Mouse (Mus musculus) cerebellum, adult 18-20 months (tissue): ENCODE results near the gene Tspan9.
A peak's percentile ranks its signal among the peaks of the same experiment; 100 is the strongest.

Experiments used
- DNase-seq, 2 experiments: peaks; one replicate each; pipeline ENCODE4 v3.0.0; 2021

Gene Tspan9

GRCm38 (mm10) chr6:128099190-128099589, 44.2 kb downstream of the Tspan9 start:
- DNase-seq: no peak

- DNase-seq: peak in 1 of 2 experiments; percentile 21
These were observed 46.9 kb downstream of the Tspan9 start for GRCm38 (mm10) chr6:128096521-128096920.

DNA sequence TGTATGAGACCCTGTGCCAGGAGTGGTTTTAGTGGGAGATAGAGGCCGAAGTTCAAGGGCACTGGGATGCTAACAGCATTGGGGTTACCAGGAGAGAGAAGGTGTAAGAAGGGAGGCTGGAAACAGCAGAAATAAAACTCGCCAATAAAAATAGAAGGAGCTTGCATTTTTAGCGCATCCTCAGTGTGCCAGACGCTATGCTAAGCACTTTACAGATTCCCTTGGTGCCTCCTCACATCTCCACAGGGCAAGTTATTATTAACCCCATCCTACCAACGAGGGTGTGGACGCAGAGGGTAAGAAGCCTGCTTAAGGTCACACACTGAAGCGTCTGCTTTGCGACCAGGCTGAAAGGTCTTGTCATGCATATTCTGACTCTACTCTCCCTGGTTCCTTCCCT, 47.5 kb downstream of the Tspan9 start:
- DNase-seq: no peak

- DNase-seq: peak; percentile 59 to 64
These were observed 48.3 kb downstream of the Tspan9 start for GRCm38 (mm10) chr6:128095131-128095530.

DNA sequence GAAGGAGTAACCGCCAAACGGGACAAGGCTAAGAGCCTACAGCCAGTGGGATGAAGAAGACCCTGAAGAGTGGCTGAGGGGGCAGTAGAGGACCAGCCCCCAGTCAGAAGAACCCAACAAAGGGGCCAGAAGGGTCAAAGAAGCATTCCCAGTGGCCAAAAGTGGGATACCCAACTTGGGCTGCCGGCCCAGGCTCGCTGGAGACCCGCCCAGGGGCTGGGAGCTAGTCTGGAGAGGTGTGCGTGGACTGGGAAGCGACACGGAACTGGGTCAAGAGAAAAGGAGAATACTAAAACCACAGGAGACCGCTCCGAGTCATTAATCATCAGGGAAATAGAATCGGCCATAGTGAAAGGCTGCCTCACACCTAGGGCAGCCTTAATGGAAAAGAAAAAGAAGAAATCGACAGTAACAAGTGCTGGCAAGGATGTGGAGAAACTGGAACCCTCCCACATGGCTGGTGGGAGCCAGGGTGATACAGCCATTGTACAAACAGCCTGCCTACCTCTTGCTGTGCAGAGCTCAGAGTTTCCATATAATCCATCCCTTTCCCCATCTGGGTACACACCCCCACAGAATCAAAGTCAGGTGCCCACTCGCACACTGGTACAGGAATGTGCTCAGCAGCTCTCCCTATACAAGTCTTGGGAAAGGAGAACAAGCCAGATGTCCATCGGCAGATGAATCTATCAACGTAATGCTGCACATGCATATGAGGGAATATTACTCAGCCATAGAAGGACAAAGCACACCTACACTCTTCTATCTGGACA, 49.4 kb downstream of the Tspan9 start:
- peak in 1 of 2 experiments; percentile 21 for DNase-seq

DNA sequence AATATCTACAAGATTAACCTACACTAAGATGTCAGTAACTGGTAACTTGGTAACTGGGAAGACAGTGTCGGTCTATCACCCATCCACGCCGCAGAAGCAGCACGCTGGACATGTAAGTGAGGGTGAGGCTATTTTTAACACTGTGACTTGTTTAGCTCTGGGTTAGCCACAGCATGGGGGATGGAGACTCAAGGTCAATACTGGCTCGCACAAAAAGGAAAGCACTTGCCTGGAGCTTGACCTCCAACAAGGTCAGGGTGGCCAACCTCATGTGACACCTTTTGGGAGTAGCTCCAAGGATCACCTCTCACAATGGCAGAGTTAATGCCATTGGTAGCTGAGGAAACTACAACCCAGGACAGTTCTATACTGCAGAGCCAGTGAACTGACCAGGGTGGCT, 50.8 kb downstream of the Tspan9 start:
- peak in 1 of 2 experiments; percentile 7 for DNase-seq

- no peak for DNase-seq
These were observed 51.6 kb downstream of the Tspan9 start for GRCm38 (mm10) chr6:128091833-128092166.

- DNase-seq: peak; percentile 78 to 84
These were observed 52.2 kb downstream of the Tspan9 start for GRCm38 (mm10) chr6:128090985-128091832.

DNA sequence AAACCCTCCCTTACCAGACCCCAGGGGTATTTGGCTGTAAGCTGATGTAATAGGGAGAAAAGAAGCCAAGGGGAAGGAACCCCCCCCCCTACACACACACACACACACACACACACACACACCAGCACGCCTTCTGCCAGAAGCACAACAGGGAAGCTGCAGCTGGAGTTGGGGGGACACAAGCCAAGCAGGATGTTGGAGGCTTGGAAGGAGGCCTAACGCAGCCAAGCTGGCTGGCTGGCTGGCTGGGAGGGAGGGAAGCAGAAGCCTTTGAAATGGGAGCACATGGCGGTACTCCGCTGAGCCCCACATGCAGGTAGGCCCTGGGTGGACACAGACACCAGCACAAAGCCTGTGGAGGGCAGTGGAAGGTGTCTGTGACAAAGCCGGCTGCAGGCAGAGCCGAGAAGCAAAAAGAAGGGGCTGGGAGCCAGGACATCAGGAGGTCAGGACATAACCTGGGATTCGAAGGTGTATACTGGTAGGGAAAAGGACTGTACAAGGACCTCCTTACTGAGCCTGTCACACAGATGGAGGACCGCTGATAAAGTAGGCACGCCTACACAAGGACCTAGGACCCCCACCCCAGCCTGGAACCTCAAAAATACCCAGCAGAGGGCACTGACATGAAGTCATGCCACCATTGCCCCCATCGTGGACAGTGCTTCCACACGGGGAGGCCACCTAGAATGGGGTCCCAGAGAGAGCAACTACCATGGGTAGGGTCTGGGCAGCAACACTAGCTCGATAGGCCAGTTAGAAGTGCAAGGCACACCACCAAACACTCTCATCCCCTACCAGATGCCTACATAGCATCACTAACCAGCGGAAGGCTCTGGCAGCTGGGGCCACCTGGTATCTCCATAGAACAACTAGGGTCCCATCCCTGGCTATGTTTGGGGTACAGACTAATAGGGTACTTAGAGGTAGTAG, 53.4 kb downstream of the Tspan9 start:
- DNase-seq: peak; percentile 11 to 48

DNA sequence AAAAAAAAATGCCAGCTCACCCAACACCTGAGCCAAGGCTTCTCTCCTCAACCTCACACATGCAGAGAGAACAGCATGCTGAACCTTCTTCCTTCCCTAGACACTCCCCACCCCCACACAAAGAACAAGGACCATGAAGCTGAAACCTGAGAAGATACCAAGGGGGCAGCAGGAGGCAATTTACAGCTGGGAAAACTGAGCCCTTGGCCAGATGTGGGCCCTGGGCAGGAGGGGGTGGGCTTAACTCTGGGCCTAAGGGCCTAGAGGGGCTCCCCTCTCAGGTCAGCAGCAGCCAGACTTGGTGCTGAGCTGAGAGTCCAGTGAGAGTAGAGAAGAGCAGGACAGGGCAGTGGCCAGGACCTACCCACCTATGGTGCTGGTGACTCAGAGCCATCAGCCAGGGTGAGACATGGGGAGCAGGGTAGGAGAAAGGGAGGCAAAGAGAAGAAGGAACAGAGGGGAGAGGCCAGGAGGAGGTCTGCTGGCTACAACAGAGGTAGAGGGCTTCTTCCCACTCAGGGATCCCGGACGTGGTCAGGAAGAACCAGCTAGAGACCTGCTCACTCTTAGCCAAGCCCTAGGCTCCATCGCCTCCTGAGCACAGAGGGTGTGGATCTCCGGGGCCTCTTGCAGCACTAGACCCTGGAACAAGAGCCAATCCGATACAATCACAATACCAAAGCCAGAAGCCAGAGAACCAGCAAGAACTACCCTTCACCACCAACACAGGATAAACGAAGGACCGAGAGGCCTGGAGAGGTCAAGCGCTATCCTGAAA, 54.5 kb downstream of the Tspan9 start:
- peak; percentile 17 to 37 for DNase-seq

DNA sequence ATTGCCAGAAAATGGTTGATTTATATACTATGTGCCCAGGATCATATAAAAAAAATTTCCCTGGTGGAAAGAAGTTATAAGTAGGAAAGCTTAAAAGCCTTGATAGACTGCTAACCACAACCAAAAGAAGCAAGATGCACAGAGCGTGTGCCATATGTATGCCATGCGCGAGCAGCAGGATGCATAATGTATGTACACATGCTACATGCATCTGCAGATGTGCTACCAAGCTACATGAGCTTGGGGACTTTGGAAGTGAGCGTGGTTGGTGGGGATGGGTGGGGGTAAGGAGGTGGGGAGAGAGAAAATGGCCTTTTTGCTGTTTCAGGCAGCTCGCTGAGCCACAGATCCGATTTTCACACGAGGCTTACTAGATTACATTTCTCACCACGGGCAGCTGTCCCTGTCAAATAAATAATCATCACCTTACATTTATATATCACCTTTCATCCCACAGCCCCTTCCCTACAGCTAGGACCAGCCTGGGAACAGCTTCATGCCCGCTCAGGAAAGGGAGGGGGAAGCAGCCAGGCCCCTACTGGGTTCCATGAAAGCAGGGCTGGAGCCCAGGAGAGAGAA, 57.8 kb downstream of the Tspan9 start:
- DNase-seq: no peak

DNA sequence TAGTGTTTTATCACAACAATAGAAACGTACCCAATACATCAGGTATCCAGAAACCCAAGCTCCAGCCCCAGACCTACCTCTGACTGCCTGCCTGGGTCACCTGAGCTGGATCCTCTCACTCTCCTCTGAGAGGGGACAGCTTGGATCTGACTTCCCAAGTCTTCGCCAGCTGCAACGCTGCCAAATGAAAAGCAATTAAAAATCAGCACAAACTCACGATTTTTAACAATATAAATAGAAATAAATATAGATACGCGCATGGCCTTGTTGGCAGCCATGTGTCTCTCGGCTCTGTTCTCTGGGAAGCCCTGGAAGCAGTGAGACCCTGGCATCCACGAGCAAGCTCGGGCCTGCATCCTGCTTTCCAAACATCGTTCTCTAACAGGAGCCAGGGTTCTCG, 60.1 kb downstream of the Tspan9 start:
- no peak for DNase-seq

- peak in 1 of 2 experiments; percentile 64 for DNase-seq
These were observed 61.6 kb downstream of the Tspan9 start for GRCm38 (mm10) chr6:128081781-128082180.

- peak; percentile 91 to 97 for DNase-seq
These were observed 62.1 kb downstream of the Tspan9 start for GRCm38 (mm10) chr6:128081293-128081692.

DNA sequence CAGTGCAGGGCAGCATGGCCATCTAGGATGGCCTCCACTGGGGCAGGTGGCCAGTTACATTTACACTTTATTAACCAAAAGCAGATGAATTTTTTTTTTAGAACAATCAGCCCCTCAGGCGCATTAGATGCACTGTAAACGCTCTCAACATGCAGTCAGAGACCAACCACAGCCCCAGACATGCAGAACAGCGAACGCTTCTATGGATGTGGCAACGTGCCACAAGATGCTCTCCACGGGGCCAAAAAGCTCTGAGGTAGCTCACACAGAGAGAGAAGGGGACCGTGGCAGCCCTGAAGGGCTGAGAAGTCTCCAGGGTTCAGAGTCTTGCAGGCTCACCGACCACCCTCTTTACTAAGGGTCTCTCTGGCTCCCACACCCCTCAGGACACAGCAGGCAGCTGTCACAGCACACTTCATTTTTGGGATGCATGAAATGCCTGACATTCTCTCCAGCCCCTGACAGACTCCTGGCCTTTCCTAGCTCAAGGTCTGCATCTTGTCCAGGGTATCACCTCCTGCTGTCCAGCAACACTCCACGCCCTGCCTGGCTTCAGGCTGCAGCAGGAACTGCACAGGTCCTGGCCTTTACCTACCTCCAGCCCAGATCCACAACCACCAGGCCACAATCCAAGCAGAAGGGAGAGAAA, 63.7 kb downstream of the Tspan9 start:
- DNase-seq: no peak

DNA sequence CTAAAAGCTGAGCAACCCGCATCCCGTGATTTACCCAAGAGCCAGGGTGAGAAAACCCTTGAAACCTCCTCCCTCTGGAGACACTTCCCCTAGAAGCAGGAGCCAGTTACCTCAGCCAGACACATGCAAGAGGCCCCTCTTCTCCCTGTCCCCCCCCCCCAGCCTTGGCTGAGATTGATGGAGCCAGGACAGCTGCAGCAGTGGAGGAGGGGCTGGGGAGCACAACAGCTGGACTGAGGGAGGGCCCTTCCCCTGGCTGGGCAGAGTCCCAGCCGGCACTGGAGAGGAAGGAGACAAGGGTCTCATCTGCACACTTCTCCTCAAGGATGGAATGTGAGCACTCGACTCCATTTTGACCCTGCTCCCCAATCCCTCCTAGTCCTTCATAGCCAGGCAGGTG, 64.9 kb downstream of the Tspan9 start:
- no peak for DNase-seq

GRCm38 (mm10) chr6:128076104-128077020, 67.0 kb downstream of the Tspan9 start:
- DNase-seq: no peak

GRCm38 (mm10) chr6:128075453-128076003, 67.9 kb downstream of the Tspan9 start:
- no peak for DNase-seq

GRCm38 (mm10) chr6:128070921-128071558, 72.4 kb downstream of the Tspan9 start:
- peak; percentile 71 to 78 for DNase-seq
